Mouse (Mus musculus): Measurements from ENCODE around the gene Peg12.

GRCm38 (mm10) chr7:62416173-62416572 is 48.1 kb downstream of the Peg12 start:
- TF ChIP-seq CTCF (IDR thresholded peaks at IDR 0.05; ENCODE audit: insufficient read depth, low read length) (no peak), POLR2A (IDR thresholded peaks at IDR 0.05; ENCODE audit: borderline replicate concordance, extremely low read depth, low read depth, low read length) (no peak)
